Mouse (Mus musculus) megakaryocyte, embryonic 14.5 days (primary cell): ENCODE measurements around the gene Arhgap44.

Experiments used
- FLI1 ChIP-seq: IDR thresholded peaks from 2 replicates; pipeline ENCODE4 v1.6.1; 2012; ENCODE audit warnings: low read length, inconsistent platforms, mixed read lengths
- GATA1 ChIP-seq: IDR thresholded peaks from 3 replicates; pipeline ENCODE4 v1.6.1; 2012; ENCODE audit warnings: mixed read lengths, low read length, inconsistent platforms, borderline replicate concordance

GRCm38 (mm10) chr11:65160991-65161880 lies 1.5 kb downstream of the Arhgap44 start:
- TF ChIP-seq GATA1 (no peak), FLI1 (no peak)
